10 mouse cellular contexts compared by ENCODE assay signal in the genomic region with DNA sequence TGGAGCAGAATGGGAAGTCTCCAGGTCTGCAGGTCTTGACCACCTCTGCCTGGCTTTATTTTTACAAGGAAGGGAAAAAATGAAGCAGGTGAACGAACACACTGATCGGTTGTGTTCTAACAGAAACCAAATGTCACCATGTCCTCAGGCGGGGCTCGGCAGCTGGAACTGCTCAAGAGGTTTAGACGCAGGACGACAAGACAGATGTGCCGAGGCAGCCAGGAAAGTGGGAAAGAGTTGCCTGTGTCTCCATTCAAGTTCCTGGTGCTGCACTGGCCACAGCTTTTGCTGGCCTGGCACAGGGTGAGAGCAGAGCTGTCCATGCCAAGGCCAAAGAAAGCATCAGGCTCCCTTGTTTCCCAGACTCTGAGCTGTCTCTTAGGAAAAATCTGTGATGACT.
DNase-seq lines count a peak whose midpoint lies in the region; ATAC-seq lines count a peak whose summit lies in the region.
"Had no signal": no experiment of that assay in that cellular context is flagged by ENCODE, and none has a peak within 500 bp of the region (broad histone marks: within the 10 kb centered on the region; RNA-seq: fewer than 3 reads in every experiment).

No protein-coding gene starts in this region.

- H3K27me3 ChIP-seq in forebrain, embryonic 11.5 days (ENCODE audit: control insufficient read depth, insufficient read depth, low read length): peaks cover 3% of the 10 kb centered on the region; the same call in 1 of the 2 replicates
- H3K27me3 ChIP-seq in forebrain, embryonic 12.5 days: peaks cover 31% of the 10 kb centered on the region
- peaks cover 55% of the 10 kb centered on the region for H3K27me3 ChIP-seq in limb, embryonic 13.5 days

- peaks cover 6% of the 10 kb centered on the region; the same call in 1 of the 2 replicates for H3K4me1 ChIP-seq in forebrain, embryonic 11.5 days (replicated peaks; ENCODE audit: control insufficient read depth, insufficient read depth, low read length)
- peaks cover 10% of the 10 kb centered on the region for H3K4me1 ChIP-seq in forebrain, embryonic 12.5 days
- H3K4me1 ChIP-seq in limb, embryonic 13.5 days: peaks cover 36% of the 10 kb centered on the region

- no peak overlapping the region for H3K4me2 ChIP-seq in forebrain, embryonic 11.5 days (ENCODE audit: low read depth, low read length, severe bottlenecking)
- H3K4me2 ChIP-seq in forebrain, embryonic 12.5 days: no peak overlapping the region
- H3K4me2 ChIP-seq in limb, embryonic 13.5 days (replicated peaks): peak overlapping the region; percentile 44

- DNase-seq in forebrain, embryonic 11.5 days (ENCODE audit: low spot score): peak; percentile 58
- peak; percentile 58 for DNase-seq in adrenal gland, adult 2 months
- peak; percentile 55 for DNase-seq in fibroblast of lung, adult 2 months (ENCODE audit: low read depth)
- no peak for DNase-seq in thymus, postnatal 4 days
- DNase-seq in frontal cortex, postnatal 10 days (ENCODE audit: low spot score in 2 of 2): no peak
- DNase-seq: liver had no signal

- H3K9ac ChIP-seq in forebrain, embryonic 11.5 days (ENCODE audit: low read length): no peak overlapping the region
- H3K9ac ChIP-seq in forebrain, embryonic 12.5 days: no peak overlapping the region
- no peak overlapping the region for H3K9ac ChIP-seq in limb, embryonic 13.5 days

- H3K4me3 ChIP-seq in forebrain, embryonic 11.5 days (ENCODE audit: low read depth, low read length): no peak overlapping the region
- no peak overlapping the region for H3K4me3 ChIP-seq in forebrain, embryonic 12.5 days (replicated peaks)
- no peak overlapping the region for H3K4me3 ChIP-seq in limb, embryonic 13.5 days

- H3K27ac ChIP-seq in forebrain, embryonic 11.5 days (ENCODE audit: low read depth, low read length): no peak overlapping the region
- H3K27ac ChIP-seq in forebrain, embryonic 12.5 days: no peak overlapping the region
- peak overlapping the region; percentile 58; the same call in 1 of the 2 replicates for H3K27ac ChIP-seq in limb, embryonic 13.5 days

- no peak for ATAC-seq in forebrain, embryonic 11.5 days (replicated peaks; ENCODE audit: low FRiP score)
- ATAC-seq in forebrain, embryonic 12.5 days (ENCODE audit: low FRiP score): no peak
- ATAC-seq in limb, embryonic 13.5 days (ENCODE audit: low FRiP score, low read depth): peak; percentile 71
- no peak for ATAC-seq in megakaryocyte progenitor cell, adult 5-6 weeks (replicated peaks; ENCODE audit: poor library complexity)
- ATAC-seq: forebrain, embryonic 16.5 days had no signal

- no peaks in the 10 kb centered on the region for H3K36me3 ChIP-seq in forebrain, embryonic 11.5 days (ENCODE audit: control insufficient read depth, insufficient read depth, low read length)
- no peaks in the 10 kb centered on the region for H3K36me3 ChIP-seq in forebrain, embryonic 12.5 days (replicated peaks)
- H3K36me3 ChIP-seq in limb, embryonic 13.5 days: no peaks in the 10 kb centered on the region

- 77% methylated on average over 7 of the region's 7 CpGs for WGBS in forebrain, embryonic 11.5 days
- WGBS in forebrain, embryonic 12.5 days: 69% methylated on average over 7 of the region's 7 CpGs
- 7% methylated on average over 7 of the region's 7 CpGs for WGBS in limb, embryonic 13.5 days

- no peaks in the 10 kb centered on the region for H3K9me3 ChIP-seq in forebrain, embryonic 11.5 days (ENCODE audit: control insufficient read depth, low read length)
- no peaks in the 10 kb centered on the region for H3K9me3 ChIP-seq in forebrain, embryonic 12.5 days
- H3K9me3 ChIP-seq in limb, embryonic 13.5 days: no peaks in the 10 kb centered on the region

Comparison
In these comparisons a context has a peak if more than half of its experiments do, and no peak if none do; other contexts are left out.
1. DNase-seq: peak in forebrain, embryonic 11.5 days (single experiment), adrenal gland, adult 2 months (single experiment) and fibroblast of lung, adult 2 months (single experiment); none in thymus, postnatal 4 days (single experiment) and frontal cortex, postnatal 10 days (0 of 2).